Mouse (Mus musculus): ENCODE measurements at regions not wholly inside any gene's neighbourhood (a gene's known extent, or its start where the extent isn't known, plus 50 kb on each side); places are given as distances from the start of the nearest gene placed in this dataset.
"Not testable (repeated sequence)": the region's sequence is repeated elsewhere in the genome, so short reads cannot be mapped to it uniquely, and the experiment has no call there.

DNA sequence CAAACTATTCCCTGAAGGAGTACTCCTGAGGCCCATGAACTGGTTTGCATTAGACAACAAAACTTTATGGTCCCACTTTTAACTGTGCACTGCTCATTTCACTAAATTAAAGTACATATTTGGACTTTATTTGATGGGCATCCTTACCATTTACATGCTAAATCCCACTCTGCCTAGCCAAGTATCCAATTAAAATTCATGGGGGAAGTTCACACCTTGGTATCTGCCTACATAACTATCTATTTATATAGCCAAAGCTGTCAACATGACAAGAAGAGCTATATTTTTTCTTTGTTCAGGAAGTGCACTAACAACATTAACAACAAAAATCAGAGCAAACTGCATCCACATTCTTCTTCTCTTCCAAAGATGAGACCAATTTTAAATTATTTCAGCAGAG lies 317.7 kb upstream of the Nwd2 start:
- DNase-seq (ENCODE audit: low spot score in 2 of 2), result no peak

DNA sequence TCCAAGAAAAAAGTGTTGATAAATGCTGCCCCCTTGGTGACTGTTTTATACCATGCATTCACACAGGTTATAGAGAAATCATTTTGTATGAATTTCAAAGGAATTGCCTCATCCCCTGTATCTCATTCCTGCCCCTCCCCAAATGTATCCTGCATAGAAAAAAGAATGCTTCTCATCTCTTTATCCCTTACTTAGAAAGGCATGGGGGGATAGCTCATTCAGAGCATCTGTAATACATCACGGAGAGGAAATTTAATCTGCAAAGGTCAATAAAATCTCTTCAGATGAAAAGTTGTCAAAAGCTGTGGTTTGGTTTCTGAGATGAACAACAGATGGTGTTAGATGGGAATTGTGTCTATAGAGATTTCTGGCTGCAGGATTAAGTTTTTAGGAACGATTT lies 297.8 kb upstream of the Nwd2 start:
- DNase-seq (ENCODE audit: low spot score in 2 of 2), result no peak

DNA sequence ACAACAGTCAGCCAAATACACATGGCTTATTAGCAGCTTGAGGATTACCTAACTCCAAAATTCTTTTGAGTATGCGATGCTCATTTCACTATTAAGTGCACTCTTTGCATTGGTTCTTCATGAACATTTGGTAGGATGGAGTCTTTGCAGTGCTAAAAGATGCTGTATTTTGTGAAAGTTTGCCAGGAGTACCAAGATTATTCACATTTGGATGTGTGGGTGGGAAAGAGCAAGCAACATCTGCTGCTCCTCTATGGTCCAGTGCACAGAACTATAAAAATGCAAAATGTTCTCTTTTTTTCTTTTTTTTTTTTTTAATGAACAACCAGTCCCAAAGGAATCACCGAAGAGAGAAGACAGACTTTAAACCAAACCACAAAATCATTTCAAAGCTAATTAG lies 256.9 kb upstream of the Nwd2 start:
- DNase-seq (ENCODE audit: low spot score in 2 of 2), result peak; percentile 31 to 45

DNA sequence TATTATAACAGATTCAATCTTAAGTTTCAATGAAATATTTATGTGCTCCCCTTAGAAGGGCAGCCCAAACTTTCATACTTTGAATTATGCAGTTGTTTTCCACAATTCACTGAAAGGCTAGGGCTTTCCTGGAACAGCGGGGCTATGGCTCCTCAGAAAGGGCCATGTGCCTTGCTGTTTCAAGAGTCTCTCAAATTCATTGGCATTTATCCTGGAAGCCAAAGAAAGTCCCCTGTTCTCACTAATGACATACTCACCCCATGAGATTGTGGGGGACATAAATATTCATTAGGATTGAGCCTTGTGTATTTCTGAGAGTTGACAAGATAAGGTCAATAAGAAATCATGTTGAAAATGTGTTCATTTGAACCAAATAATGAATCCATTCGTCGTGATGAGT lies 250.9 kb upstream of the Nwd2 start:
- DNase-seq (ENCODE audit: low spot score in 2 of 2), result no peak

DNA sequence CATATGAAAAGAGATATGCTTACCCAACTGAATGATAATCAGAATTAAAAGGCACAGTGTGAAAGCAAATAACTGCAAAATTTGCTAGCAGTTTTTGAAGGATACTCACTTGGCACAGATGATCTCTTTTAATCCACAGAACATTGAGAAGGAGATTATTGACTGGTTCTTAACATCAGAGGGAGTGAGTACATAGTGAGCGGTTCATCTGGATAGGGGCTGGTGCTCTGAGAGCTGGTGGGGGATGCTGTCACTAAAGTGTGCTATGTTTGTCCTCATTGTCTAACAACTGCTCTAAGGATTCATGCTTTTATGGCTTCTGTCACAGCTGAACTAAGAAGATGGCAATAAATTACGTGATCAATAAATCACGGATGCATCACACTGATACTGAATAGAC lies 218.7 kb upstream of the Nwd2 start:
- DNase-seq (ENCODE audit: low spot score in 2 of 2), result no peak

- no peak for DNase-seq (ENCODE audit: low spot score in 2 of 2)
Measured at GRCm38 (mm10) chr5:63444407-63444806, 204.5 kb upstream of the Nwd2 start.

GRCm38 (mm10) chr5:63445171-63445570 lies 203.7 kb upstream of the Nwd2 start:
- peak in 1 of 2 experiments; percentile 17 for DNase-seq (ENCODE audit: low spot score in 2 of 2)

DNA sequence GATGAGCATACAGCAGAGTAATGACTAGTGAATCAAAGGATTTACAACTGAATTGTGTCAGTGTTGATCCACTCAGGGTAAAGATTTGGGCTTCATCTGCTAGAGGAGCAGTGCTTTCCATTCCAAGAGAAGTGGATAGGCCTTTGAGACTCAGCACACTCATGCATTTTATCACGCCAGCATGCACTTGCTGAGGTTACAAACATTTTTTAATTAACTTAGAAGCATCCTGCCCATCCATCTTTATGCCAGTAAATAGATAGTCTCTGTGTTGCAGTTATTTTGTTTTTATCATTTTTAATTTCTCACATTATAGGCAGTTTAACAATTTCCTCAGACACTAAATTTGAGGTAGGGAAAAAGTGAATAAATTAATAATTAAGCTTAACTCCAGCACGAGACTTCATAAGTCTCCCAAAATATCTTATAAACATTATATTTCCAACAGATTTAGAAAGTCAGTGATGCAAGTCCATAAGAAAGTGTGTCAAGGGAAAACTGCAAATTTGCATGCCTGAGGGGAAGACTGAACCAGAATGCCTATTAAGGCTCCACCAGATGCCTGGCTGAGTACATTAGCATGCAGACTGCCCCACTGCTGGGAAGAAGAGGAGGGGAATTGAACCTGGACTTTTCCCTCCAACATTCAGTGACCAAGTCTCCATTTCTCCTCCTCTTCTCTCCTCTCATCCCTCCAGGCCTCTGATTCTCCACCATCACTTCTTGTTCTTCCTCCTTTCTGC lies 180.2 kb upstream of the Nwd2 start:
- no peak for DNase-seq (ENCODE audit: low spot score in 2 of 2)

- peak in 1 of 2 experiments; percentile 33 for DNase-seq (ENCODE audit: low spot score in 2 of 2)
Measured at GRCm38 (mm10) chr5:63469701-63470100, 179.2 kb upstream of the Nwd2 start.

DNA sequence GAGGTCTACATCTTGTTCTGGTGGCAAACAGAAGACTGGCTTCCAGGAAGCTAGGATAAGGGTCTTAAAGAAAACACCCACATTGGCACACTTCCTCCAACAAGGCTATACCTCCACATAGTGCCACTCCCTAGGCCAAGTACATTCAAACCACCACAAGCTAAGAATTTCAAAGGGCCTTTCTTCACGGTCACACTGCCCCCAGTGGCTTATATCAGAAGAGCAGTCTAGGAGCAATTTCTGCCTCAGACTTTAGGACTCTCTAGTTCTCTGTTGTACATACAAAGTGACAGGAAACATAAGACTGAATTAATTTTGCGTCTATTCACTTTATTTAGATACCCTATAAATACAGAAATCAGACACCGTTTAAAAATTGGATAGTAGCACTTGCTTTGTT lies 175.7 kb upstream of the Nwd2 start:
- DNase-seq (ENCODE audit: low spot score in 2 of 2), result no peak

DNA sequence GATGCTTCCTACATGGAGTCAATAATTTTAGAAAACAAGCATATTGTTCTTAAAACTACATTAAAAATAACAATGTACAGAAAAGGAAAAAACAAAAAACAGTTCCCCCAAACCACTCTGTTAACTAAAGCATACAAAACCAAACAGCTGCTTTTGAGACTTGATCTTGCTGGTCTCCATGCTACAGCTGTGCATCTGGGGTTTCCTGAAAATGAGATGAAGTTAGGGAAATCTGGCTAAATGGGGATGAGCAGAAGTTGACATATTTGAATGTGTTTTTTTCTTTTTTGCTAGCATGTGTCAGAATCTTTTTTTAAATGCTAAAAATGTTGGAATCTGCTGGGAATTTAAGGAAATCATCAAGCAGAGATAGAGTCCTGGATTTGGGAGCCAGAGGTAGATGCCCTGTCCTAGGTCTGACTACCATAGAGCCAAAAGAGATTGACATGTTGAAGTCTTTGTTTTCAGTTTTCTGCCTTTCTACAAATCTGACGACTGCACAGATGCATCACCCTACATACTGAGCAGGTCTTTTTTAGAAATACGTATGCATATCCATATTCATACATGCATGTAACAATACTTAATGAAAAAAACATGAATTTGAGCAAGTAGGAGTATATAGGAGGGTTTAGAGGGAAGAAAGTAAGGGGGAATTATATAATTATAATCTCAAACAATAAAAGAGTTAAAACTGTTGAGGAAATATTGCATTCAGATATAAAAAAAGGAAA lies 172.5 kb upstream of the Nwd2 start:
- DNase-seq (ENCODE audit: low spot score in 2 of 2), result no peak

- DNase-seq (ENCODE audit: low spot score in 2 of 2), result peak; percentile 16 to 25
Measured at GRCm38 (mm10) chr5:63498952-63499351, 149.9 kb upstream of the Nwd2 start.

DNA sequence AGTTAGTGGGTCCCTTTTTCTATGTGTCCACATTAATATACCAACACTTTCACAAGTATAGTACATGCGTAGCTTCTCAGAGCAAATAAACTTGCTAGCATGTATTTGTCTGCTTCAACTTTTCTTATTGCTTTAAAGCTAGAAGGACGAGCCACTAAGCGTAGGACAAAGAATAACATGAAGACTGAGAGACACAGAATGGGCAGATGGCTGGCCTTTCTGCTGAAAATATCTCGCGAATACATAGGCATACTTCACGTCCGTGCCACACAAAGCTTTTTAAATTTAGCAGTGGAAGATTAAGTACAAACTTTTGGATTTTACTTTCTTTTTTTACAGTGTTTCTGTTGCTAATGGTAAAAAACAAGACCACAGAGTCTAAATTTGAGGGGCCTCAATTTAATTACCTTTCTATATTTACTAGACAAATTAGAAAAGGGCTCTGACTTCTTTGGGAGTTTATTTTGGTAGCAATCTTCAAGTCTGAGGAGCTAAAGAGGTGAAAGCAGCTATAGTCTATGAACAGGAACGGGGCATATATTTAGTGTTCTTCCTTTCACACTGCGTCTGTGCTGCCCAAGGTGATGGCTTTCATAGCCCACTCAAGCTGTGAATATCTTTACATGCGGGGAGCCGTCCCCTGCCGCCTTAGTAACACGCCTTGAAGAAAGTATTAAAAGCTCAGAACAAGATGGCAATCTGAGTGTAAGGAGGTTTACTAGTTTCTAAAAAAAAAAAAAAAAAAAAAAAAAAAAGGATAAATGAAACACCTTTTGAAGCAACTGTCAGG lies 145.7 kb upstream of the Nwd2 start:
- DNase-seq (ENCODE audit: low spot score in 2 of 2), result peak; percentile 11 to 12

GRCm38 (mm10) chr5:63534197-63534596 lies 114.7 kb upstream of the Nwd2 start:
- DNase-seq (ENCODE audit: low spot score in 2 of 2), result no peak

GRCm38 (mm10) chr5:63540530-63540929 lies 108.4 kb upstream of the Nwd2 start:
- DNase-seq (ENCODE audit: low spot score in 2 of 2), result no peak

DNA sequence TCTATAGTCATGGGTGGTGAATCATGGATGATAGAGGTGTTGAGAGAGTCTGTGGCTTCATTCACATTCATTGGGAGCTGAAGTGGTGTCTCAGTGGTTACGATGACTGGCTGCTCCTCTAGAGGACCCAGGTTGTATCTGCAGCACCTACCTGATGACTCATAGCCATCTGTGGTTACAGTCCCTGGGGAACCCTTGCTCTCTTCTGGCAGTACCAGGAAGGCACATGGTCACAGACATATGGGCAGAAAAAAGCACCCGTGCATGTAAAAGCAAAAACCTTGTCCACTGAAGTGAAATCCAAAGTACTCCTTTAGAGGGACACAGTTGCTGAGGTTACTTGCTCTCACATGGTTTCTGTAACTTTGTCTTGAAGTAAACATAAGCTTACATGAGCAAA lies 103.4 kb upstream of the Nwd2 start:
- DNase-seq (ENCODE audit: low spot score in 2 of 2), result no peak

DNA sequence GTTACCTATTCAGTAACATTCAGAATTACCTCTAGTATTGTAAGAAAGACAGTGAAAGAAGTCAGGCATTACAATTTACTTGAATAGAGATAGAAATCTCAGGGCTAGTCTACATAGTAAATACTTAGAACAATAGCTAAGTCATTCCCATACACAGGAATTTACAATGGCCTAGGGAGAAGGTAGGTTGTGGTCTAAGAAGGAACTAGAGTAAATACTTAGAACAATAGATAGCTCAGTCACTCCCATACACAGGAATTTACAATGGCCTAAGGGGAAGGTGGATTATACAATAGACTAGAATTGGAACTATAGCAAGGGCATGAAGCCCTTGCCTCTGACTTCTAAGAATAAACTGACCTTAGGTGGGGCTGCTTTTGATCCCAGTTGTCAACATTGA lies 83.0 kb upstream of the Nwd2 start:
- not testable (repeated sequence) for DNase-seq (ENCODE audit: low spot score in 2 of 2)

DNA sequence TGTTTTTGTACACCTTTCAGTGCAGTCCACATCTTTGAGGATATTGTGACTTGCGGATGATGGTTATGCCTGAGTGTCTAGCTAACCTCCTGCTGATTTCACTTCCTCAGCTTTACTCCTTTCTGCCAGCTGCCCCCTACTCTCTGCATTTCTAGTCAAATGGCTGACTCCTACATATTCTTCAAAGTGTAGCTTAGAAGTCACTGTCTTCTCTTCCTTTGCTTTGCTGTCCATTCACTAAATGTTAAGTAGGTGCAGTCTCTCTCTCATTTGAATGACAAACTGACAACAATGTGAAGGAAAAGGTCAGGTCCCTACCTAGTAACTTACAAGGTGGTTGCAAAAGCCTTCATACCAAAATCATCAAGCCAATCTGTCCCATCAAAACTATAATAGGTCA lies 73.5 kb upstream of the Nwd2 start:
- no peak for DNase-seq (ENCODE audit: low spot score in 2 of 2)

DNA sequence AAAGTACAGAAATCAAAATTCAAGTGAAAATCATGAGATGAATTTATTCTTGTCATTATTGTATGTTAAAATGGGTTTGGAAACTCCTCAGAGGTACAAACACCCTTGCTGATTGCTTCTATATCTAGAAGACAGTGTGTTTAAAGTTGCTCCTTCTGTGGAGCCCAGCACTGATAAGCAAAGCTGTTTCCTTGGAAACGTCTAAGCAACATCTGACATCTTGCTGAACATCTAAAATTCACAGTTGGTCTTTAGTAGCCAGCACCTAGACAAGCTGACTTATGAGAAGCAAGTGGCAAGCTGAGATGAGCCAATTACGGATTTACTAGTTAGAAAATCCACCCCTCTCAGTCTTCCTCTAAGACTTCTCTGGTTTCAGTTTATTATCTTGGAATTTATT lies 69.5 kb upstream of the Nwd2 start:
- peak in 1 of 2 experiments; percentile 3 for DNase-seq (ENCODE audit: low spot score in 2 of 2)

DNA sequence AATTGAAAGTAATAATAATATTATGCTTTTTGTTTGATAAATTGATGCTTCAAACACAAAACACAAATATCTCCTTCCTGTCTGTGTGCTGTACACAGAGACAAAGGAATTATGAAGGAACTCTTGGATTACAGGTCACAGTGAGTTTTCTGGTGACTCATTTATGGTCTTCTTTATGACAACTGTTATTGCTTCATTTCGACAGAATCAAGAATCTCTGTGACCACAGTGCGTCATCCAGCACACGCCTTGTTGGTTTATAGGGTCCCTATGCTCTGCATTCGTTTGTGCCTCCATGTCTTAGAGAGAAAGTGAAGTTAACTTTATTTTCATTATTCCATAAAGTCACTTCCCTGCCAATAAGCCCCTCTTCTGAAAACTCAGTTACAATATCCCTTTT lies 61.9 kb upstream of the Nwd2 start:
- no peak for DNase-seq (ENCODE audit: low spot score in 2 of 2)

DNA sequence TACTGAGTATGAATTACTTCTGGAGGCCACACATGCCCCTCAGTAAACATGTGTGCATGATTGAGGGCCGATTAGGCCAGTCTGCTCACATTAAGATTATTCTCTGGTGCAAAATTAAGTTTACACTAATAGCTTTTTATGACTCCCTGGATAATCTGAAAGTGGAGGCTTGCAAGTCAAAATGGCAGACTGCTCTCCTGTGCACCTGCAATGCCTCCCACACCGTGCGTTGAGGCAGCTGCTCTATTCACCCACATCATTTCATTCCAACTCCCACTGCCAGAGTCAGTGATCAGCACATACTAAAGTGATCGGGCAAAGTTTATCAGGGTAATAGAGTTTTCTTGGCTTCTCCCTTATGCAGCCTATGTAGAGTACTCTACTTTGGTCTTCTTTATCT lies 61.0 kb upstream of the Nwd2 start:
- DNase-seq (ENCODE audit: low spot score in 2 of 2), result no peak
